Mouse (Mus musculus) liver, postnatal 0 days (tissue): ENCODE data around the gene Akr1b7. TPM values are rescaled to one million over a fixed set of nuclear protein-coding genes. Genes with fewer than 3 reads are reported as not detected.
A peak's percentile ranks its signal among the peaks of the same experiment; 100 is the strongest.

Experiments
- ATAC-seq: fragments of 200-750 bp; cut with Nextera tagmentation; 2 replicates; pipeline ENCODE4 v1.8.0; 2017; ENCODE audit warnings: mild to moderate bottlenecking, moderate library complexity
- DNase-seq: peaks from one replicate; pipeline ENCODE4 v3.0.0-alpha.2; 2016
- H3K27ac ChIP-seq: fragments of 300-500 bp; sonication (generic); 2 replicates; pipeline ENCODE4 v1.5.1; 2014; ENCODE audit warnings: antibody characterized with exemption, moderate library complexity, mild to moderate bottlenecking, low read depth
- H3K27me3 ChIP-seq: fragments of 300-500 bp; sonication (generic); 2 replicates; pipeline ENCODE4 v1.6.1; 2014; ENCODE audit warnings: low read length, control low read depth, mixed read lengths; ENCODE audit not compliant: insufficient read depth
- H3K36me3 ChIP-seq: fragments of 300-500 bp; sonication (generic); replicated peaks from 2 replicates; pipeline ENCODE4 v1.6.1; 2014; ENCODE audit warnings: mild to moderate bottlenecking, control low read depth, low read length, moderate library complexity, mixed read lengths; ENCODE audit not compliant: insufficient read depth
- H3K4me1 ChIP-seq: fragments of 300-500 bp; sonication (generic); 2 replicates; pipeline ENCODE4 v1.6.1; 2014; ENCODE audit warnings: antibody characterized with exemption, mild to moderate bottlenecking, control low read depth; ENCODE audit not compliant: insufficient read depth
- H3K4me2 ChIP-seq: fragments of 300-500 bp; sonication (generic); 2 replicates; pipeline ENCODE4 v1.6.1; 2014; ENCODE audit warnings: low read depth, mild to moderate bottlenecking, low read length, moderate library complexity, mixed read lengths
- H3K4me3 ChIP-seq: fragments of 300-500 bp; sonication (generic); 2 replicates; pipeline ENCODE4 v1.5.1; 2014; ENCODE audit warnings: low read depth, low read length
- H3K9ac ChIP-seq: fragments of 300-500 bp; sonication (generic); replicated peaks from 2 replicates; pipeline ENCODE4 v1.6.1; 2014; ENCODE audit warnings: mild to moderate bottlenecking, moderate library complexity
- H3K9me3 ChIP-seq: fragments of 300-500 bp; sonication (generic); 2 replicates; pipeline ENCODE4 v1.6.1; 2016; ENCODE audit warnings: mild to moderate bottlenecking, control low read depth, low read length, mixed read lengths
- CTCF ChIP-seq: sonication (generic); IDR thresholded peaks from 2 replicates; pipeline ENCODE4 v1.5.1; 2016; ENCODE audit warnings: antibody characterized with exemption, low read depth
- EP300 ChIP-seq: IDR thresholded peaks from 2 replicates; pipeline ENCODE4 v1.6.1; 2016; ENCODE audit warnings: antibody characterized with exemption, low read depth, mild to moderate bottlenecking
- WGBS: fragments of 180-500 bp; shearing (Covaris S2); extraction: QIAGEN DNeasy Blood & Tissue Kit; methylation state at CpG from one replicate; pipeline ENCODE4 v1.1.7; 2014; ENCODE audit not compliant: insufficient replicate concordance; 5-methylcytosine and 5-hydroxymethylcytosine counted together
- polyA plus RNA-seq: library from polyadenylated mRNA; unstranded; fragments of >200 nt; fragmentation: Nextera tagmentation; extraction: Ambion mirVana; gene quantifications from 2 replicates; pipeline ENCODE4 v1.2.1, GENCODE M21; 2015

Akr1b7 gene
- polyA plus RNA-seq, 1 experiment from 2014 or later: 258 TPM

- peaks cover 6% of the 10 kb centered on the region for H3K4me1 ChIP-seq
- H3K9me3 ChIP-seq: no peaks in the 10 kb centered on the region
- ATAC-seq (no peak), DNase-seq (no peak)
- H3K27ac ChIP-seq: no peak overlapping the region
- WGBS: 44% methylated on average over 8 of the region's 8 CpGs
- no peak for TF ChIP-seq EP300
- TF ChIP-seq CTCF: no peak
- no peaks in the 10 kb centered on the region for H3K36me3 ChIP-seq
- H3K4me3 ChIP-seq: no peak overlapping the region
- H3K4me2 ChIP-seq: no peak overlapping the region
- no peak overlapping the region for H3K9ac ChIP-seq
- no peaks in the 10 kb centered on the region for H3K27me3 ChIP-seq
These were observed 28.7 kb upstream of the Akr1b7 start for GRCm38 (mm10) chr6:34383401-34383800.

GRCm38 (mm10) chr6:34384110-34384661 is 27.9 kb upstream of the Akr1b7 start, which contains the start of gene Akr1b10:
Akr1b10 (plus strand) TSS chr6:34384218.
- WGBS: 3% methylated on average over 17 of the region's 17 CpGs
- DNase-seq (peak; percentile 69), ATAC-seq (peak; percentile 73)
- 0 out of 2 replicates have a peak, but pooled peaks cover 3% of the 10 kb centered on the region for H3K36me3 ChIP-seq
- TF ChIP-seq EP300 (no peak), CTCF (no peak)
- peak within 1 kb of the TSS; percentile 67 for H3K9ac ChIP-seq
- peak within 1 kb of the TSS; percentile 86 for H3K4me2 ChIP-seq
- H3K9me3 ChIP-seq: no peaks in the 10 kb centered on the region
- peaks cover 6% of the 10 kb centered on the region for H3K4me1 ChIP-seq
- no peaks in the 10 kb centered on the region for H3K27me3 ChIP-seq
- H3K4me3 ChIP-seq: peak within 1 kb of the TSS; percentile 64
- H3K27ac ChIP-seq: peak within 1 kb of the TSS; percentile 81

GRCm38 (mm10) chr6:34384701-34385370 is 27.3 kb upstream of the Akr1b7 start:
- DNase-seq: peak; percentile 65
- peak overlapping the region; percentile 81 for H3K27ac ChIP-seq
- TF ChIP-seq CTCF: no peak
- no peak for TF ChIP-seq EP300
- peak overlapping the region; percentile 86 for H3K4me2 ChIP-seq
- H3K36me3 ChIP-seq: 0 out of 2 replicates have a peak, but pooled peaks cover 8% of the 10 kb centered on the region
- peak; percentile 53 for ATAC-seq
- H3K9ac ChIP-seq: peak overlapping the region; percentile 67
- H3K4me3 ChIP-seq: peak overlapping the region; percentile 64
- WGBS: 8% methylated on average over 13 of the region's 13 CpGs
- H3K27me3 ChIP-seq: no peaks in the 10 kb centered on the region
- peaks cover 6% of the 10 kb centered on the region for H3K4me1 ChIP-seq
- no peaks in the 10 kb centered on the region for H3K9me3 ChIP-seq

GRCm38 (mm10) chr6:34388420-34389156 is 23.5 kb upstream of the Akr1b7 start:
- Histone ChIP-seq H3K9ac (no peak overlapping the region), H3K9me3 (no peaks in the 10 kb centered on the region), H3K4me1 (peaks cover 6% of the 10 kb centered on the region), H3K4me3 (no peak overlapping the region), H3K4me2 (no peak overlapping the region), H3K36me3 (peaks cover 17% of the 10 kb centered on the region; the same call in 1 of the 2 replicates), H3K27me3 (no peaks in the 10 kb centered on the region), H3K27ac (no peak overlapping the region)
- DNase-seq (no peak), ATAC-seq (no peak)
- TF ChIP-seq CTCF (no peak), EP300 (no peak)
- WGBS: 84% methylated on average over 4 of the region's 4 CpGs

GRCm38 (mm10) chr6:34395897-34396296 is 16.2 kb upstream of the Akr1b7 start:
- Histone ChIP-seq H3K4me3 (no peak overlapping the region), H3K9me3 (no peaks in the 10 kb centered on the region), H3K27ac (no peak overlapping the region), H3K27me3 (no peaks in the 10 kb centered on the region), H3K4me1 (no peaks in the 10 kb centered on the region), H3K9ac (no peak overlapping the region), H3K36me3 (peaks cover 11% of the 10 kb centered on the region; the same call in 1 of the 2 replicates), H3K4me2 (no peak overlapping the region)
- TF ChIP-seq CTCF: no peak
- no peak for TF ChIP-seq EP300
- WGBS: 66% methylated on average over 5 of the region's 5 CpGs
- ATAC-seq (peak; percentile 56), DNase-seq (no peak)

- no peak for DNase-seq
- 70% methylated on average over 6 of the region's 6 CpGs for WGBS
- no peak overlapping the region for H3K27ac ChIP-seq
- no peak overlapping the region for H3K9ac ChIP-seq
- H3K4me1 ChIP-seq: no peaks in the 10 kb centered on the region
- ATAC-seq: no peak
- TF ChIP-seq CTCF: no peak
- no peak for TF ChIP-seq EP300
- no peak overlapping the region for H3K4me3 ChIP-seq
- H3K4me2 ChIP-seq: no peak overlapping the region
- H3K36me3 ChIP-seq: peaks cover 4% of the 10 kb centered on the region; the same call in 1 of the 2 replicates
- H3K9me3 ChIP-seq: no peaks in the 10 kb centered on the region
- no peaks in the 10 kb centered on the region for H3K27me3 ChIP-seq
These were observed 13.7 kb upstream of the Akr1b7 start for GRCm38 (mm10) chr6:34398431-34398830.
